Mouse (Mus musculus) kidney, embryonic 16.5 days (tissue): Measurements from ENCODE around the gene Mreg. TPM values are rescaled to one million over a fixed set of nuclear protein-coding genes. Genes with fewer than 3 reads are reported as not detected.

Experiments used
- ATAC-seq: fragments of 200-750 bp; cut with Nextera tagmentation; 2 replicates; pipeline ENCODE4 v1.8.0; 2017; ENCODE audit warnings: moderate TSS enrichment; ENCODE audit not compliant: low FRiP score, low TSS enrichment
- H3K27ac ChIP-seq: fragments of 300-500 bp; sonication (generic); 2 replicates; pipeline ENCODE4 v1.5.1; 2014; ENCODE audit warnings: low read length
- H3K27me3 ChIP-seq: fragments of 300-500 bp; sonication (generic); 2 replicates; pipeline ENCODE4 v1.6.1; 2014; ENCODE audit warnings: low read length, control low read depth, mixed read lengths; ENCODE audit not compliant: insufficient read depth
- H3K36me3 ChIP-seq: fragments of 300-500 bp; sonication (generic); 2 replicates; pipeline ENCODE4 v1.6.1; 2014; ENCODE audit warnings: low read length, control low read depth, mixed read lengths; ENCODE audit not compliant: insufficient read depth
- H3K4me1 ChIP-seq: fragments of 300-500 bp; sonication (generic); 2 replicates; pipeline ENCODE4 v1.6.1; 2014; ENCODE audit warnings: low read length, control low read depth, mixed read lengths; ENCODE audit not compliant: insufficient read depth
- H3K4me2 ChIP-seq: fragments of 300-500 bp; sonication (generic); replicated peaks from 2 replicates; pipeline ENCODE4 v1.6.1; 2014; ENCODE audit warnings: low read depth, low read length
- H3K4me3 ChIP-seq: fragments of 300-500 bp; sonication (generic); 2 replicates; pipeline ENCODE4 v1.5.1; 2014; ENCODE audit warnings: mild to moderate bottlenecking, low read length
- H3K9ac ChIP-seq: fragments of 300-500 bp; sonication (generic); replicated peaks from 2 replicates; pipeline ENCODE4 v1.6.1; 2014; ENCODE audit warnings: low read length
- H3K9me3 ChIP-seq: fragments of 300-500 bp; sonication (generic); 2 replicates; pipeline ENCODE4 v1.6.1; 2016; ENCODE audit warnings: low read length, control low read depth
- WGBS: fragments of 180-500 bp; shearing (Covaris S2); extraction: QIAGEN DNeasy Blood & Tissue Kit; methylation state at CpG from one replicate; pipeline ENCODE4 v1.1.7; 2014; 5-methylcytosine and 5-hydroxymethylcytosine counted together
- polyA plus RNA-seq: library from polyadenylated mRNA; unstranded; fragments of >200 nt; fragmentation: Nextera tagmentation; extraction: Ambion mirVana; gene quantifications from 2 replicates; pipeline ENCODE4 v1.2.1, GENCODE M21; 2015

The Mreg gene
- polyA plus RNA-seq, 1 experiment from 2014 or later: 5.3 TPM

DNA sequence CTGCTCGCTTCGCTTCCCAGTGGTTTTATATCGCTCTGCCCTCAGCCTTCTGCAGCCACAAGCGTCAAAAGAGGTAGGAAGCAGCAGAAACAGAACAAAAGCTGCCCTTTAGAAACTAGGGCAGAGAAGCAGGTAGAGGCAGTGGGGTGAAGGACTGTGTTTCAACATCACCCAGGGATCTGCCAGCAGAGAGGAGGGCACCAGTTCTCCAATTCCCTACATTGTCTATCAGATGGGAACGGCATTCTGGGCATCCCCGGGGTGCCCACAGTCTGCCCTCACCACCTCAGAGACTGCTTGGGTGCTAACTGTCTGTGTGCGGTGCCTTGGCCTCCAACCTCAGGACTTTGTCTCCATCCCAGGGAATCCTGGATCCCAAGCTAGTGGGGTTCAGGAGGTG, 32.2 kb downstream of the Mreg start:
- Histone ChIP-seq H3K4me1 (peaks cover 4% of the 10 kb centered on the region; the same call in 1 of the 2 replicates), H3K27ac (no peak overlapping the region), H3K36me3 (no peaks in the 10 kb centered on the region), H3K4me2 (no peak overlapping the region), H3K9ac (no peak overlapping the region), H3K9me3 (no peaks in the 10 kb centered on the region), H3K4me3 (no peak overlapping the region), H3K27me3 (no peaks in the 10 kb centered on the region)
- no peak for ATAC-seq
- 89% methylated on average over 7 of the region's 7 CpGs for WGBS

DNA sequence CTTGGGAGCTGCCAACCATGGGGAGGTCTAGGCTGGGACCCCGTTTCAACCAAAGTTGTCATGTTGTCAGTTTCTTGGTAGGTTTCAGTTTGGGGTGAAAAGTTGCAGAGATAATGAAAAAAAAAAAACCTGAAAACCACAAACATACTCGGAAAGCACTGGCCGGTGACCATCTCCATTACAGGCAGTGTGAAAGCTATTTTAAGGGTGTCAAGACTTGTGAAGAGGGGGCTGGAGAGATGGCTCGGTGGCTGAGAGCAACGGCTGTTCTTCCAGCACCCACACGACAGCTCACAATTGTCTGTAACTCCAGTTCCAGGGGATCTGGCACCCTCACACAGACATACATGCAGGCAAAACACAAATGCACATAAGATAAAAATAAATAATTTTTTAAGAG, 35.9 kb downstream of the Mreg start:
- H3K9ac ChIP-seq: no peak overlapping the region
- H3K27me3 ChIP-seq: no peaks in the 10 kb centered on the region
- no peak overlapping the region for H3K4me2 ChIP-seq
- no peaks in the 10 kb centered on the region for H3K4me1 ChIP-seq
- H3K4me3 ChIP-seq: no peak overlapping the region
- no peaks in the 10 kb centered on the region for H3K9me3 ChIP-seq
- no peaks in the 10 kb centered on the region for H3K36me3 ChIP-seq
- H3K27ac ChIP-seq: no peak overlapping the region
- no peak for ATAC-seq
- WGBS: 29% methylated on average over 6 of the region's 6 CpGs

DNA sequence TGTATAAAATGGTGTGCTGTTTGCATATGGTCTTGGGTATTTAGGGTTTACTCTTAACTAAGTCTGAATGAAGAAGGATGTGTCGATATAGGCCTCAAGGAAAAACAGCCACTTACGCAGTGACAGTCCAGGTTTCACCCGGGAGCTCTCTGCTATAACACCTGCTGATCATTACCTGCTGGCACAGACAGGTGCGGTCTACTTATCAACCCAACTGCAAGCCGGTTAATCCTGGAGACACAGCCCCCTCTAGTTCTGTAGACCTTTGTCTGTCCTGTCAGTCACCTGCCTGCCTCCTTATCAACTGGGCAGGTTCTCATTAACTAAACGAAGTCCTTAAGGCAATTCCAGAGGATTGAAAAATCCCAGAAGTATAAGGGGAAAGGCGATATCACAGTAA, 37.9 kb downstream of the Mreg start:
- no peaks in the 10 kb centered on the region for H3K36me3 ChIP-seq
- no peaks in the 10 kb centered on the region for H3K9me3 ChIP-seq
- no peak for ATAC-seq
- H3K4me3 ChIP-seq: no peak overlapping the region
- 80% methylated on average over 7 of the region's 7 CpGs for WGBS
- no peak overlapping the region for H3K9ac ChIP-seq
- no peaks in the 10 kb centered on the region for H3K27me3 ChIP-seq
- H3K4me2 ChIP-seq: no peak overlapping the region
- H3K4me1 ChIP-seq: no peaks in the 10 kb centered on the region
- H3K27ac ChIP-seq: no peak overlapping the region

DNA sequence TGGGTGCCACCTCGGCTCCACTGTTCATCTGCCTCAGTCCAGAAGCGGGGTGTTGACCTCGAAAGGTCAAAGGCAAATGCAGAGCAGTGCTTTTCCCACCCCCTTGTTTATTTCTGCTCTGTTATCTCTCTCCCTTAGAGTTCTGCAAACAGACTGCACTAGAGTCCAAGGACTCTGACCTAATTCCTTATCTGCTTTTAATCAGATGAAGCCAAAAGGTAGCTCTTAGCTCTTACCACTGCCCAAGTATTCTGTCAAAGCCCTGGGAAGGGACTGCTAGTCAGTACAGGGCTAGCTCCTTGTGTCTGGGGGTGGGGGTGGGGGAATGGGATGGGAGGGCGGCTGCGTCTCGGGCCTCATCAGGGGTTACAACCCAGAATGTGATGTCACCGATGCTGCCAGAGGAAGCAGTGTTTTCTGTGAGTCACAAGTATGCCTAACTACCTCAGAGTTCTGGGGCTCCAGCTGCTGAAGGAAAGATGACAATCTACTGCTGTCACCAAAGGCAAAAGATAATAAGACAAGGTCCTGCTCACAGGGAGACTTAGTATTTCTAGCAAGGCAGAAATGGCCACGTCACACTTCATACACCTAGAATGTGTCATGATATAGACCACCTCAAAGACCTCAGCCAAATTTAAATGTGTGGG, 38.6 kb downstream of the Mreg start:
- H3K36me3 ChIP-seq: no peaks in the 10 kb centered on the region
- WGBS: 51% methylated on average over 8 of the region's 8 CpGs
- H3K4me3 ChIP-seq: no peak overlapping the region
- H3K4me2 ChIP-seq: no peak overlapping the region
- no peaks in the 10 kb centered on the region for H3K9me3 ChIP-seq
- no peak for ATAC-seq
- H3K27ac ChIP-seq: no peak overlapping the region
- no peak overlapping the region for H3K9ac ChIP-seq
- H3K4me1 ChIP-seq: no peaks in the 10 kb centered on the region
- no peaks in the 10 kb centered on the region for H3K27me3 ChIP-seq

DNA sequence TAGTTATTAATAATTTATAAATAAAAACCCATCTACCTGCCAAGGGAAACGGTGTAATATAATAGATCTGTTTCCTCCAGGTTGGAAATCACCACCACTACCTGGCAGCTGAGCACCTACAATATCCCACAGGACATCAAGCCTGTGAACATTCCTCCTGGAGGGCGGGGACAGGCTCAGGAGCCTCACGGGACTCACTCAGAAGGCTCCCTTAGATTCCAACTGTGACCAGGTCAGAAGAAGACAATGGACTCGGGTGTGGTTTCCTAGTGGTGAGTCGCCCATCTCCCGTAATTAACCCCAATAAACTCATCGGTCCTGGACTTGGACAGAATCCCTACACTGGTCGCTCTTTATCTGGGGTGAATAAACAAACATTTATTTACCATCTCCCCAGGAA, 39.3 kb downstream of the Mreg start:
- H3K9ac ChIP-seq: no peak overlapping the region
- no peak overlapping the region for H3K4me2 ChIP-seq
- no peak overlapping the region for H3K4me3 ChIP-seq
- no peak for ATAC-seq
- no peaks in the 10 kb centered on the region for H3K36me3 ChIP-seq
- H3K27me3 ChIP-seq: no peaks in the 10 kb centered on the region
- H3K27ac ChIP-seq: no peak overlapping the region
- H3K4me1 ChIP-seq: no peaks in the 10 kb centered on the region
- no peaks in the 10 kb centered on the region for H3K9me3 ChIP-seq
- WGBS: 77% methylated on average over 8 of the region's 8 CpGs

DNA sequence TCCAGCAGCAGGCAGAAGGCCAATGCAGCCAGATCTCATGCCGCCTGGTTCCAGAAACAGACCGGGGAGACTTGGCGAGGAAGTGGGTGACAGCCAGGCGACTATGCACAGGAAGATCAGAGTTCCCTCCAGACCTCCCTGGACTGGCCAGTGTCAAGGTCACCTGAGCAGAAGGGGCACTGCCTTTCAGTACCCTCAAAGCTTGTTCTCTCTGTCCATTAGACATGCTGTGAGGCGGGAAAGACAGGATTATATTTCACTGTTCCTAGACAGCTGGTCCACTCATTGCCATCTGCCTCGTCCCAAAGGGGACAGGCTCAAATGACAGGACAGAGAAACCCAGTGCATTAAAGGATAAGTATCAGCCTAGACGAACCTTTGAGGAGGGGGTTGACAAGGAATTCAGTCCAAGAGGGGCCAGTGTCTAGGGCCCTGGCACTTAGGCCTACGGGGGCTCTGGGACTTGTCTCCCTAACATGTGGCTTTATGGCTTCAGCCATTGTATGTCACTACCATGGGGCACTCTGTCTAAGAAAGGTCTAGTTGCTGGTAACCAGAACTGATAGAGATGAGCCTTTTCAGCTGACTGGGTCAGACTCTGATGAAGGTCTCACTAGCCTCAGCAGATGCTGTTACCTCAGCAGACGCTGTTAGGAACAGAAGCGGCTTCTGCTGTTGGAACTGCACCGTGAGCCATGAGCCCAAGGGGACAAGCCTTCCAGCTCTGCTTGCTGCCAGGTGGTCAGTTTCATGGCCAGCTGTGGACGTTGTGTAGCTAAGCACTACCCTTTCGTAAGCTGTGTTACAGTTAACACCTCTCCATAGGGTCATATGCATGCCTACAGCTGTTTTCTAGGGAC, 40.9 kb downstream of the Mreg start:
- Histone ChIP-seq H3K9me3 (no peaks in the 10 kb centered on the region), H3K27ac (no peak overlapping the region), H3K9ac (no peak overlapping the region), H3K4me2 (no peak overlapping the region), H3K4me3 (no peak overlapping the region), H3K36me3 (no peaks in the 10 kb centered on the region), H3K4me1 (no peaks in the 10 kb centered on the region), H3K27me3 (no peaks in the 10 kb centered on the region)
- ATAC-seq: peak; percentile 46
- 50% methylated on average over 13 of the region's 13 CpGs for WGBS

GRCm38 (mm10) chr1:72167024-72167423, 45.1 kb downstream of the Mreg start:
- H3K36me3 ChIP-seq: no peaks in the 10 kb centered on the region
- ATAC-seq: no peak
- no peaks in the 10 kb centered on the region for H3K4me1 ChIP-seq
- no peaks in the 10 kb centered on the region for H3K27me3 ChIP-seq
- no peak overlapping the region for H3K9ac ChIP-seq
- H3K9me3 ChIP-seq: no peaks in the 10 kb centered on the region
- H3K27ac ChIP-seq: no peak overlapping the region
- WGBS: 94% methylated on average over 10 of the region's 10 CpGs
- no peak overlapping the region for H3K4me3 ChIP-seq
- no peak overlapping the region for H3K4me2 ChIP-seq

- Histone ChIP-seq H3K9ac (no peak overlapping the region), H3K36me3 (no peaks in the 10 kb centered on the region), H3K4me1 (no peaks in the 10 kb centered on the region), H3K4me2 (no peak overlapping the region), H3K9me3 (no peaks in the 10 kb centered on the region), H3K4me3 (no peak overlapping the region), H3K27me3 (no peaks in the 10 kb centered on the region), H3K27ac (no peak overlapping the region)
- 96% methylated on average over 5 of the region's 5 CpGs for WGBS
- ATAC-seq: no peak
These were observed 45.7 kb downstream of the Mreg start for GRCm38 (mm10) chr1:72166468-72166814.

GRCm38 (mm10) chr1:72165723-72166467, 46.2 kb downstream of the Mreg start:
- WGBS: 88% methylated on average over 20 of the region's 20 CpGs
- no peak for ATAC-seq

DNA sequence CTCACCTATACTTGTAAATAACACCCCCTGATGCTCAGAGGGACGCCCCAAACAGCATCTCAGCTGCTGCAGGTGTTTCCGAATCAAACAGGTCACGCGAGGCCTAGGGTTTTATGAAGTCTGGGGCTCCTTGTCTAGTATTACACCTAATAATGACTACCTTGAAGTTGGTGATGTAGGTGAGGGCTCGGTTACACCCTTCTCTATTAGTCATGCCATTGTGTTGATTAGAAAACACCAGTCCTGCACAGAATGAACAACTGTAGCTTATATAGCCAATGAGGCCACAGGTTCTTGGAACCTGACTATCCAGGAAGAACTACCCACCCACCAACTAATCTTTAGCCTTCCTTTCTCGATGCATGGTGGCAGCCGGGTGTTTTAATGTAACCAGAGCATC, 51.8 kb downstream of the Mreg start:
- no peaks in the 10 kb centered on the region for H3K36me3 ChIP-seq
- WGBS: 80% methylated on average over 7 of the region's 7 CpGs
- H3K9me3 ChIP-seq: 0 out of 2 replicates have a peak, but pooled peaks cover 4% of the 10 kb centered on the region
- no peak overlapping the region for H3K4me2 ChIP-seq
- no peak overlapping the region for H3K9ac ChIP-seq
- H3K27ac ChIP-seq: no peak overlapping the region
- ATAC-seq: no peak
- H3K27me3 ChIP-seq: no peaks in the 10 kb centered on the region
- no peak overlapping the region for H3K4me3 ChIP-seq
- no peaks in the 10 kb centered on the region for H3K4me1 ChIP-seq

More at GRCm38 (mm10) chr1:72165723-72166467, 46.2 kb downstream of the Mreg start:
- H3K27me3 ChIP-seq: no peaks in the 10 kb centered on the region
- H3K4me1 ChIP-seq: no peaks in the 10 kb centered on the region
- no peak overlapping the region for H3K4me3 ChIP-seq
- H3K4me2 ChIP-seq: no peak overlapping the region
- H3K9ac ChIP-seq: no peak overlapping the region
- no peaks in the 10 kb centered on the region for H3K9me3 ChIP-seq
- H3K36me3 ChIP-seq: no peaks in the 10 kb centered on the region
- H3K27ac ChIP-seq: no peak overlapping the region
